Mouse (Mus musculus) ES-E14 (cell line): ENCODE measurements around the gene Lmo2. TPM values are rescaled to one million over a fixed set of nuclear protein-coding genes. Genes with fewer than 3 reads are reported as not detected.

Experiments used
- DNase-seq: peaks from one replicate; pipeline ENCODE4 v3.0.0-alpha.2; 2013; ENCODE audit warnings: low read depth, low spot score
- H3K27ac ChIP-seq: 2 replicates; pipeline ENCODE4 v1.5.1; 2012; ENCODE audit warnings: low read depth, mild to moderate bottlenecking, low read length, moderate library complexity, mixed read lengths; ENCODE audit not compliant: poor library complexity, insufficient read depth, severe bottlenecking
- H3K36me3 ChIP-seq: 2 replicates; pipeline ENCODE4 v1.6.1; 2012; ENCODE audit warnings: mild to moderate bottlenecking, low read length, moderate library complexity, mixed read lengths; ENCODE audit not compliant: control insufficient read depth, poor library complexity, insufficient read depth, severe bottlenecking
- H3K4me1 ChIP-seq, 2 experiments: fragments of 150-350 bp in 1 of 2; sonication (generic) in 1 of 2; 2 replicates each; pipeline ENCODE4 v1.6.1; 2012; ENCODE audit warnings: low read length in 2 of 2, mild to moderate bottlenecking in 1 of 2, mixed read lengths in 1 of 2; ENCODE audit not compliant: control insufficient read depth in 2 of 2, insufficient read depth in 2 of 2, poor library complexity in 1 of 2
- H3K4me3 ChIP-seq, 2 experiments: fragments of 150-350 bp in 1 of 2; sonication (generic) in 1 of 2; 2 replicates each; pipeline ENCODE4 v1.5.1; 2012; ENCODE audit warnings: low read length in 2 of 2, low read depth in 1 of 2, mild to moderate bottlenecking in 1 of 2, mixed read lengths in 1 of 2; ENCODE audit not compliant: insufficient read depth in 1 of 2, poor library complexity in 1 of 2, severe bottlenecking in 1 of 2
- H3K9ac ChIP-seq: 2 replicates; pipeline ENCODE4 v1.6.1; 2012; ENCODE audit warnings: low read depth, mild to moderate bottlenecking, low read length, mixed read lengths; ENCODE audit not compliant: poor library complexity, insufficient read depth, severe bottlenecking
- H3K9me3 ChIP-seq: fragments of 150-350 bp; sonication (generic); 2 replicates; pipeline ENCODE4 v1.6.1; 2012; ENCODE audit warnings: low read depth, mild to moderate bottlenecking, low read length; ENCODE audit not compliant: control insufficient read depth, insufficient read depth
- CHD2 ChIP-seq: IDR thresholded peaks from 2 replicates; pipeline ENCODE4 v1.6.1; 2014; ENCODE audit warnings: mild to moderate bottlenecking, low read depth, low read length, inconsistent platforms
- HCFC1 ChIP-seq: IDR thresholded peaks from 2 replicates; pipeline ENCODE4 v1.6.1; 2012; ENCODE audit warnings: low read length, inconsistent platforms, borderline replicate concordance; ENCODE audit not compliant: insufficient read depth
- MAFK ChIP-seq: IDR thresholded peaks from 2 replicates; pipeline ENCODE4 v1.6.1; 2014; ENCODE audit warnings: mild to moderate bottlenecking, low read depth, low read length, inconsistent platforms; ENCODE audit not compliant: insufficient read depth
- ZC3H11A ChIP-seq: IDR thresholded peaks from 2 replicates; pipeline ENCODE4 v1.6.1; 2012; ENCODE audit warnings: low read depth, mild to moderate bottlenecking, inconsistent platforms, low read length, borderline replicate concordance
- ZNF384 ChIP-seq: IDR thresholded peaks from 2 replicates; pipeline ENCODE4 v1.6.1; 2012; ENCODE audit warnings: low read depth, low read length, inconsistent platforms
- in situ Hi-C, 2 experiments: fragments of 600-800 bp; cut with MboI; formaldehyde crosslinking; loops; one replicate each; pipeline ENCODE4 v1.15.1; 2025; ENCODE audit warnings: low sequenced_read_pairs in 2 of 2, inconsistent platforms in 1 of 2; ENCODE audit not compliant: unreplicated experiment in 2 of 2
- total RNA-seq: library from RNA; depleted of rRNA; stranded (reverse); fragments of 300-350 nt; gene quantifications from 2 replicates; pipeline ENCODE4 v1.2.3, GENCODE M21; 2012

Lmo2 gene
- total RNA-seq, 1 experiment = 0.76 TPM

DNA sequence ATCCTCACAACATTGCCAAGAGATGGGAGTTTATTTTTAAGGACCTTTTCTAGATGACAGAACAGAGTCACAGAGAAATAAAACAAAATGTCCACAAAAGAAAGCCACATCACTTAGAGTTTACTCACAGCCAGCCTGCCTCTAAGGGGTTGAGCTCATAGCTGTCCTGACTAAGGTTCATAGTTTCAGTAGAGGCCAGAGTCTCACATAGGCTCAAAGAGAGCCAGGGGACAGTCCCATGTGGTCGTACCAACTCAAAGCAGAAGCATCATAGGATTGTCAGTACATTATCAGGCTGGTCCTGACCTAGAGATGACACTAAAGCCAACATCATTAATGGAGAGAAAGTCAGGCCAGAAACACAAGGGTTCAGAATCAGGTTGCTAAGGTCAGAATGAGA lies 19.2 kb upstream of the Lmo2 start:
- Histone ChIP-seq H3K9me3 (no peaks in the 10 kb centered on the region), H3K9ac (no peak overlapping the region), H3K36me3 (no peaks in the 10 kb centered on the region), H3K27ac (no peak overlapping the region), H3K4me1 (no peaks in the 10 kb centered on the region), H3K4me3 (no peak overlapping the region)
- DNase-seq = no peak
- TF ChIP-seq HCFC1 = no peak
- TF ChIP-seq ZNF384 = no peak
- TF ChIP-seq ZC3H11A = no peak
- no peak for TF ChIP-seq MAFK
- no peak for TF ChIP-seq CHD2
- in situ Hi-C loops = no loop called here

DNA sequence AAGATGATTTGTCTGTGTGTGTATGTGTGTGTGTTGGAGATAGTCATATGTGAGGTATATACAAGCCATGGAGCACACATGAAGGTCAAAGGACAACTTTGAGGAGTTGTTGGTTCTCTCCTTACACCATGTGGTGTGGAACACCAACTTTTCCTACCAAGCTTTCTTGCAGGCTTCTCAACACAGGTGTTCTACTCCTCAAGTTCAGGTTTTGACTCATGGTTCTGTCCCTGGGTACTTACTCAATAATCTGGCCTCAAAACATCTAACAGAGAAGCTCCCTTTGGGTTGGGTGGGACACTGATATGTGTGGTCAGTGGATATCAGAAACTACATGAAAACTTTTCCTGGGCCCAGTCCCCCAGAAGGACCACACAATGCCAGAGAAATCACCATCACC lies 18.8 kb upstream of the Lmo2 start:
- DNase-seq = no peak
- no peak overlapping the region for H3K27ac ChIP-seq
- TF ChIP-seq CHD2 = no peak
- TF ChIP-seq ZC3H11A = no peak
- no peak for TF ChIP-seq ZNF384
- no peak for TF ChIP-seq MAFK
- TF ChIP-seq HCFC1 = no peak
- no peaks in the 10 kb centered on the region for H3K36me3 ChIP-seq
- no peaks in the 10 kb centered on the region for H3K4me1 ChIP-seq
- in situ Hi-C loops = no loop called here
- no peak overlapping the region for H3K4me3 ChIP-seq
- no peaks in the 10 kb centered on the region for H3K9me3 ChIP-seq
- H3K9ac ChIP-seq = no peak overlapping the region

DNA sequence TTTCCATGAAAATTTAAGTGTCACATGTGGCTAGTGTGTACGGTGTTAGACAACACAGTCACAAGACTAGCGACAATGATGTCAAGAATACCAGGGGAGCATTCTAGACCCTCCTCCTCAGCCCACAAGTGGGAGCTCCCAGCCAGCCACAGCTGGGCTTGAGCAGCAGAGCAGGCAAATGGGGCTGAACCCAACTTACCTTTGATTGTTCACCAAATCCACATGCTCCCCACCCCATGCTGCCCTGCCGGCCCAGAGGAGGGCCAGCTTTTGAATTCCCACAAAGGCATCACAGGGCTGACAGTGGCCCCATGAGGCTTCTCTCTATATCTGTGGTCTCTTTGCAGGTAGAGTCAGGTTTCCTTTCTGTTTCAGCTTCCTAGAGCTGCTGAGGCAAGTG lies 16.7 kb upstream of the Lmo2 start:
- in situ Hi-C loops = no loop called here
- no peak for DNase-seq
- H3K36me3 ChIP-seq = no peaks in the 10 kb centered on the region
- no peak overlapping the region for H3K4me3 ChIP-seq
- no peaks in the 10 kb centered on the region for H3K4me1 ChIP-seq
- H3K9ac ChIP-seq = no peak overlapping the region
- H3K9me3 ChIP-seq = no peaks in the 10 kb centered on the region
- no peak overlapping the region; the same call in 1 of the 2 replicates for H3K27ac ChIP-seq
- no peak for TF ChIP-seq ZC3H11A
- TF ChIP-seq MAFK = no peak
- no peak for TF ChIP-seq CHD2
- TF ChIP-seq HCFC1 = no peak
- TF ChIP-seq ZNF384 = no peak

DNA sequence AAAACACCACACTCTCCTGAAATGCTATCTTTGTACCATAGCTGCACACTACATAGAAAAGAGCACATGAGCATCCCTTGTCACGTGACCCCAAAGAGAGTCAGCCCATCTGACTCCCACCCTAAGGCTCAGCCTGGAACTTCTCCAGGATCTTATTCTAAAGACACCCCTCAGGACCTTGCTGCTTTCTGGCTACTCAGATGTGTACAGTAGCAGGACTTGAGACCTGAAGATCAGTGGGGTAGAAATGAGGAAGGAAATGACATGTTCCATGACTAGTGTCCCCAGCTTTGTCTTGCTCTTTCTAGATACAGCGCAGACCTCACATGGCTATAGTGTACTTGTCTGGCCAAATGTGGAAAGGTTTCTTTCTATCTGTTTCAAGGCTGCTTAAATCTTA lies 12.9 kb upstream of the Lmo2 start:
- Histone ChIP-seq H3K4me1 (no peaks in the 10 kb centered on the region), H3K4me3 (no peak overlapping the region), H3K9ac (no peak overlapping the region), H3K27ac (no peak overlapping the region), H3K36me3 (no peaks in the 10 kb centered on the region), H3K9me3 (no peaks in the 10 kb centered on the region)
- in situ Hi-C loops = no loop called here
- TF ChIP-seq ZC3H11A = no peak
- no peak for TF ChIP-seq HCFC1
- TF ChIP-seq ZNF384 = no peak
- no peak for TF ChIP-seq CHD2
- TF ChIP-seq MAFK = no peak
- DNase-seq = no peak

DNA sequence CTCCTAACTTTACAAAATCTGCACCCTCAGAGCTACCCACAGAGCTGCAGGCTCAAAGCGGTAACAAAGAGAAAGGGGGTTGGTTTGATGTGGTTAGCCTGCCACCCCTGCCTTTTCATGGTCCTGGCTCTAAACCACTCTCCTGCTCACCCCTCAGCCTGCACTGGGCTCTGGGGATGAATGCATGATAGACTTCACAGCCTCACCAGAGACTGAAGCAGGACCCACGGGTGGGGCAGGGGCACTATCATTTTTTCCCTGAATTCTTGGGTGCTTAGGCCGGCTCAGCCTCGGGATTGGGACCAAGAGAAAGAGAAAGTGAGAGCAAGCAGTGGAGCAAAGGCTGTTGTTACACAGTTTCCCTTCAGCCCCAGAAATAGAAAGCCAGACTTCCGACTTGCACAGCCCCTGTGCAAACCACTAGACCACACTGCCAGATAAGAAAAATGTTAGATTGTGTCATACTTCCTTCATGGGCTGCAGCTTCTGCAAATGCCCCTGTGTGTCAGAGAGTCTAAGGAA lies 12.2 kb upstream of the Lmo2 start:
- H3K9ac ChIP-seq = no peak overlapping the region
- no peaks in the 10 kb centered on the region for H3K36me3 ChIP-seq
- DNase-seq = no peak
- no peaks in the 10 kb centered on the region for H3K4me1 ChIP-seq
- TF ChIP-seq ZNF384 (no peak), ZC3H11A (no peak), MAFK (no peak), HCFC1 (no peak), CHD2 (no peak)
- no peak overlapping the region for H3K27ac ChIP-seq
- H3K4me3 ChIP-seq = no peak overlapping the region
- H3K9me3 ChIP-seq = no peaks in the 10 kb centered on the region
- in situ Hi-C loops = no loop called here
